Mouse (Mus musculus): ENCODE measurements around the gene Spaca3.

- no peak for TF ChIP-seq CTCF (conservative IDR thresholded peaks at IDR 0.05; ENCODE audit: low read length)
- no peak for TF ChIP-seq NANOG (IDR thresholded peaks at IDR 0.05; ENCODE audit: borderline replicate concordance, low read length)
- TF ChIP-seq POU5F1 (IDR thresholded peaks at IDR 0.05; ENCODE audit: borderline replicate concordance, low read length), result no peak
Observed at GRCm38 (mm10) chr11:80907820-80908219, 49.7 kb downstream of the Spaca3 start.
